Mouse (Mus musculus) adipocyte (in vitro differentiated cells): ENCODE measurements at regions not wholly inside any gene's neighbourhood (a gene's known extent, or its start where the extent isn't known, plus 50 kb on each side); places are given as distances from the start of the nearest gene placed in this dataset.

Experiments used
- DNase-seq: peaks from one replicate; pipeline ENCODE4 v3.0.0-alpha.2; 2016; ENCODE audit warnings: low spot score

- peak; percentile 67 for DNase-seq
Measured at GRCm38 (mm10) chr10:53434376-53435171, 54.8 kb upstream of the Cep85l start.

- no peak for DNase-seq
Measured at GRCm38 (mm10) chr10:53432794-53433193, 53.0 kb upstream of the Cep85l start.

DNA sequence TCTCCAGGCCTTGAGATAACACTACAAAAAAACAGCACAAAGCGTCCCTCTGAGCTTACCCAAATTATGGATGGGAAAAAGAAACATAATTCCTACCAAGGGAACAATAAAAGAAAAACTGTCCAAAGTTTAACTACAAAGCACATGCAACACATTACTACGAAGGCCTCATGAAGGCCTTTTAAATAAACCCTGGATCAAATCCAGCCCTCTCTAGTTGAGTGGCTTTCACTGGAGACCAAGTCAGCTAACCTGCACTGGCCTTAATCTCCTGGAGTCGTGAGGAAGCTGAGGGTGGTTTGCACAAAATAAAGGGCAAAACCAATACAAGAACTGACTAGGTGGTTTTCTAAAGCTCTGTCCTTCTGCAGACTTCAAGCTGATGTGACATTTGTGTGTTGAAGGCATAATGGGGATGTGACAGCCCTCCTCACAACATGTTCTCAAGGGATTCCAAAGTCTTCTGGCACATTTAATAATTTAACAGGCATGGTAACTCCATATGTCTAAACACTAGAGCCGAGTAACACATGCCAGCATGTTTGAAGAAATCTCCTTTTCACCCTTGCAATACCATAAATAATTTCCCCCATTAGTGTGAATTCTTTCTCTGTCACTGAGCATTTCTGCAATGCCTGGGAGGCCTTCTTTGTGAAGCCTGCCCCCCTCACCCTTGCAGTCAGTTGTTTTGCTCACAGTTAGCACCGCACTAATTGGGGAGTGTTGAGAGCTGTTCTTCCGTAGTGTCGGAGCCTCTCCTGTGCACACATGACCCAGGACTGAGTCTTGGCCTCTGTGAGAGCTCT is 50.0 kb upstream of the Cep85l start:
- no peak for DNase-seq
